Comparison of ENCODE assay signal across 8 mouse cellular contexts in genomic region chr11:69046395-69046774, GRCm38 (mm10). TPM values are rescaled to one million over a fixed set of nuclear protein-coding genes. Genes with fewer than 3 reads are reported as not detected.
DNase-seq lines count a peak whose midpoint lies in the region; ATAC-seq and TF ChIP-seq lines count a peak whose summit lies in the region.

No protein-coding gene starts in this region.

- peaks cover 29% of the 10 kb centered on the region for H3K36me3 ChIP-seq in kidney, embryonic 16.5 days (ENCODE audit: insufficient read depth, low read length)
- H3K36me3 ChIP-seq in embryonic facial prominence, embryonic 10.5 days (replicated peaks): peaks cover 43% of the 10 kb centered on the region
- H3K36me3 ChIP-seq in hindbrain, embryonic 16.5 days (ENCODE audit: control insufficient read depth, insufficient read depth, low read length): no peaks in the 10 kb centered on the region
- no peaks in the 10 kb centered on the region for H3K36me3 ChIP-seq in midbrain, postnatal 0 days (ENCODE audit: insufficient read depth, low read length)

- H3K27ac ChIP-seq in kidney, embryonic 16.5 days (ENCODE audit: low read length): peak overlapping the region; percentile 85
- peak overlapping the region; percentile 98 for H3K27ac ChIP-seq in embryonic facial prominence, embryonic 10.5 days (replicated peaks)
- no peak overlapping the region for H3K27ac ChIP-seq in hindbrain, embryonic 16.5 days (ENCODE audit: low read depth, low read length)
- H3K27ac ChIP-seq in midbrain, postnatal 0 days (ENCODE audit: low read depth, low read length): no peak overlapping the region

- no peak for ATAC-seq in kidney, embryonic 16.5 days (ENCODE audit: low FRiP score, low TSS enrichment)
- ATAC-seq in hindbrain, embryonic 16.5 days: no peak
- ATAC-seq in midbrain, postnatal 0 days (ENCODE audit: low FRiP score): no peak
- no peak for ATAC-seq in megakaryocyte-erythroid progenitor cell, adult 5-6 weeks (replicated peaks; ENCODE audit: low FRiP score, low TSS enrichment, poor library complexity, severe bottlenecking)
- no peak for ATAC-seq in granulocyte monocyte progenitor cell, adult 5-6 weeks (replicated peaks; ENCODE audit: poor library complexity, severe bottlenecking)

- H3K4me2 ChIP-seq in kidney, embryonic 16.5 days (replicated peaks; ENCODE audit: low read depth, low read length): peak overlapping the region; percentile 64
- peak overlapping the region; percentile 91 for H3K4me2 ChIP-seq in hindbrain, embryonic 16.5 days (ENCODE audit: low read length)
- H3K4me2 ChIP-seq in midbrain, postnatal 0 days (ENCODE audit: low read depth, low read length, poor library complexity, severe bottlenecking): peak overlapping the region; percentile 100

- no peak for TF ChIP-seq CTCF in midbrain, postnatal 0 days (IDR thresholded peaks at IDR 0.05)

- WGBS in kidney, embryonic 16.5 days: 4% methylated on average over 9 of the region's 9 CpGs
- WGBS in embryonic facial prominence, embryonic 10.5 days: 18% methylated on average over 9 of the region's 9 CpGs
- 14% methylated on average over 9 of the region's 9 CpGs for WGBS in hindbrain, embryonic 16.5 days
- WGBS in midbrain, postnatal 0 days: 15% methylated on average over 9 of the region's 9 CpGs

- H3K27me3 ChIP-seq in kidney, embryonic 16.5 days (ENCODE audit: insufficient read depth, low read length): no peaks in the 10 kb centered on the region
- no peaks in the 10 kb centered on the region for H3K27me3 ChIP-seq in embryonic facial prominence, embryonic 10.5 days (replicated peaks; ENCODE audit: low read depth, poor library complexity, severe bottlenecking)
- H3K27me3 ChIP-seq in hindbrain, embryonic 16.5 days (replicated peaks; ENCODE audit: control insufficient read depth, insufficient read depth, low read length): no peaks in the 10 kb centered on the region
- H3K27me3 ChIP-seq in midbrain, postnatal 0 days (ENCODE audit: insufficient read depth, low read length): no peaks in the 10 kb centered on the region

- H3K9ac ChIP-seq in kidney, embryonic 16.5 days (replicated peaks; ENCODE audit: low read length): peak overlapping the region; percentile 79
- peak overlapping the region; percentile 50; the same call in 1 of the 2 replicates for H3K9ac ChIP-seq in hindbrain, embryonic 16.5 days (ENCODE audit: low read depth, low read length)
- no peak overlapping the region for H3K9ac ChIP-seq in midbrain, postnatal 0 days (replicated peaks; ENCODE audit: low read length, poor library complexity, severe bottlenecking)

- H3K4me3 ChIP-seq in kidney, embryonic 16.5 days (ENCODE audit: low read length): peak overlapping the region; percentile 83
- H3K4me3 ChIP-seq in embryonic facial prominence, embryonic 10.5 days: peak overlapping the region; percentile 93
- peak overlapping the region; percentile 56 for H3K4me3 ChIP-seq in hindbrain, embryonic 16.5 days (ENCODE audit: low read length)
- peak overlapping the region; percentile 59 for H3K4me3 ChIP-seq in midbrain, postnatal 0 days (ENCODE audit: low read depth, low read length)

- H3K9me3 ChIP-seq in kidney, embryonic 16.5 days (ENCODE audit: low read length): no peaks in the 10 kb centered on the region
- H3K9me3 ChIP-seq in embryonic facial prominence, embryonic 10.5 days: no peaks in the 10 kb centered on the region
- no peaks in the 10 kb centered on the region for H3K9me3 ChIP-seq in hindbrain, embryonic 16.5 days (ENCODE audit: control insufficient read depth, low read length)
- H3K9me3 ChIP-seq in midbrain, postnatal 0 days (ENCODE audit: low read length): no peaks in the 10 kb centered on the region

- H3K4me1 ChIP-seq in kidney, embryonic 16.5 days (ENCODE audit: insufficient read depth, low read length): peaks cover 18% of the 10 kb centered on the region
- H3K4me1 ChIP-seq in embryonic facial prominence, embryonic 10.5 days: peaks cover 41% of the 10 kb centered on the region
- peaks cover 8% of the 10 kb centered on the region for H3K4me1 ChIP-seq in hindbrain, embryonic 16.5 days (ENCODE audit: control insufficient read depth, insufficient read depth, low read depth, low read length)
- no peaks in the 10 kb centered on the region for H3K4me1 ChIP-seq in midbrain, postnatal 0 days (ENCODE audit: insufficient read depth, low read length)

- DNase-seq in kidney, postnatal 36 days: no peak
- DNase-seq in embryonic facial prominence, embryonic 10.5 days (ENCODE audit: low spot score): no peak
- no peak for DNase-seq in midbrain, postnatal 0 days (ENCODE audit: low spot score)
- DNase-seq in adrenal gland, postnatal 25 days: no peak

RNA-seq across cellular contexts. Expression of gene Aurkb, which starts 0.9 kb away (rescaled TPM):
- 176 and 177 TPM in 2 replicates for polyA plus RNA-seq in kidney, embryonic 16.5 days (2015; fragmentation: Nextera tagmentation; extraction: Ambion mirVana)
- 215 and 218 TPM in 2 replicates for polyA plus RNA-seq in embryonic facial prominence, embryonic 10.5 days (2016; fragmentation: Nextera tagmentation; extraction: Ambion mirVana)
- 26.9 and 32.2 TPM in 2 replicates for polyA plus RNA-seq in hindbrain, embryonic 16.5 days (2015; fragmentation: Nextera tagmentation; extraction: Ambion mirVana)
- total RNA-seq in midbrain, postnatal 0 days (2014; rRNA removed): 6.9 and 10.5 TPM in 2 replicates
- polyA plus RNA-seq in midbrain, postnatal 0 days (2015; fragmentation: Nextera tagmentation; extraction: Ambion mirVana): 6.0 and 6.9 TPM in 2 replicates
- 118 and 122 TPM in 2 replicates for total RNA-seq in megakaryocyte-erythroid progenitor cell, adult 5-6 weeks (2014; fragmentation: Nextera tagmentation)
- 60.0 and 75.0 TPM in 2 replicates for total RNA-seq in megakaryocyte-erythroid progenitor cell, adult 5-6 weeks (2017)
- 80.2 and 105 TPM in 2 replicates for total RNA-seq in granulocyte monocyte progenitor cell, adult 5-6 weeks (2014; fragmentation: Nextera tagmentation)
- total RNA-seq in granulocyte monocyte progenitor cell, adult 5-6 weeks (2017): 102 and 122 TPM in 2 replicates
- total RNA-seq in adrenal gland, postnatal 25 days (2021): 9.7 and 11.8 TPM in 2 replicates

RNA-seq across cellular contexts. Expression of gene Borcs6, which starts 13.1 kb away (rescaled TPM):
- 8.0 and 9.1 TPM in 2 replicates for polyA plus RNA-seq in kidney, embryonic 16.5 days (2015; fragmentation: Nextera tagmentation; extraction: Ambion mirVana)
- 5.3 and 5.9 TPM in 2 replicates for polyA plus RNA-seq in embryonic facial prominence, embryonic 10.5 days (2016; fragmentation: Nextera tagmentation; extraction: Ambion mirVana)
- 18.1 and 20.9 TPM in 2 replicates for polyA plus RNA-seq in hindbrain, embryonic 16.5 days (2015; fragmentation: Nextera tagmentation; extraction: Ambion mirVana)
- total RNA-seq in midbrain, postnatal 0 days (2014; rRNA removed): 33.3 and 39.0 TPM in 2 replicates
- 21.1 and 21.3 TPM in 2 replicates for polyA plus RNA-seq in midbrain, postnatal 0 days (2015; fragmentation: Nextera tagmentation; extraction: Ambion mirVana)
- total RNA-seq in megakaryocyte-erythroid progenitor cell, adult 5-6 weeks (2014; fragmentation: Nextera tagmentation): 0.46 and 7.0 TPM in 2 replicates
- 3.5 TPM in 2 replicates for total RNA-seq in megakaryocyte-erythroid progenitor cell, adult 5-6 weeks (2017)
- total RNA-seq in granulocyte monocyte progenitor cell, adult 5-6 weeks (2014; fragmentation: Nextera tagmentation): 2.0 and 11.4 TPM in 2 replicates
- total RNA-seq in granulocyte monocyte progenitor cell, adult 5-6 weeks (2017): 9.4 TPM in 2 replicates
- 23.1 and 32.0 TPM in 2 replicates for total RNA-seq in adrenal gland, postnatal 25 days (2021)

RNA-seq across cellular contexts. Expression of gene Tmem107, which starts 24.2 kb away (rescaled TPM):
- 61.0 and 68.1 TPM in 2 replicates for polyA plus RNA-seq in kidney, embryonic 16.5 days (2015; fragmentation: Nextera tagmentation; extraction: Ambion mirVana)
- polyA plus RNA-seq in embryonic facial prominence, embryonic 10.5 days (2016; fragmentation: Nextera tagmentation; extraction: Ambion mirVana): 41.0 and 44.5 TPM in 2 replicates
- 38.6 and 42.6 TPM in 2 replicates for polyA plus RNA-seq in hindbrain, embryonic 16.5 days (2015; fragmentation: Nextera tagmentation; extraction: Ambion mirVana)
- total RNA-seq in midbrain, postnatal 0 days (2014; rRNA removed): 42.4 and 61.8 TPM in 2 replicates
- 23.8 and 27.8 TPM in 2 replicates for polyA plus RNA-seq in midbrain, postnatal 0 days (2015; fragmentation: Nextera tagmentation; extraction: Ambion mirVana)
- 33.8 and 51.0 TPM in 2 replicates for total RNA-seq in megakaryocyte-erythroid progenitor cell, adult 5-6 weeks (2014; fragmentation: Nextera tagmentation)
- total RNA-seq in megakaryocyte-erythroid progenitor cell, adult 5-6 weeks (2017): 16.2 and 33.4 TPM in 2 replicates
- total RNA-seq in granulocyte monocyte progenitor cell, adult 5-6 weeks (2014; fragmentation: Nextera tagmentation): 15.1 and 48.9 TPM in 2 replicates
- total RNA-seq in granulocyte monocyte progenitor cell, adult 5-6 weeks (2017): 10.4 and 24.9 TPM in 2 replicates
- 18.3 and 21.8 TPM in 2 replicates for total RNA-seq in adrenal gland, postnatal 25 days (2021)

RNA-seq across cellular contexts. Expression of gene Ctc1, which starts 30.7 kb away (rescaled TPM):
- 64.1 and 68.0 TPM in 2 replicates for polyA plus RNA-seq in kidney, embryonic 16.5 days (2015; fragmentation: Nextera tagmentation; extraction: Ambion mirVana)
- polyA plus RNA-seq in embryonic facial prominence, embryonic 10.5 days (2016; fragmentation: Nextera tagmentation; extraction: Ambion mirVana): 100 and 103 TPM in 2 replicates
- polyA plus RNA-seq in hindbrain, embryonic 16.5 days (2015; fragmentation: Nextera tagmentation; extraction: Ambion mirVana): 62.9 and 66.0 TPM in 2 replicates
- total RNA-seq in midbrain, postnatal 0 days (2014; rRNA removed): 60.0 and 67.7 TPM in 2 replicates
- polyA plus RNA-seq in midbrain, postnatal 0 days (2015; fragmentation: Nextera tagmentation; extraction: Ambion mirVana): 46.8 and 53.4 TPM in 2 replicates
- total RNA-seq in megakaryocyte-erythroid progenitor cell, adult 5-6 weeks (2014; fragmentation: Nextera tagmentation): 40.4 and 46.7 TPM in 2 replicates
- 9.6 and 20.4 TPM in 2 replicates for total RNA-seq in megakaryocyte-erythroid progenitor cell, adult 5-6 weeks (2017)
- total RNA-seq in granulocyte monocyte progenitor cell, adult 5-6 weeks (2014; fragmentation: Nextera tagmentation): 50.3 and 66.2 TPM in 2 replicates
- total RNA-seq in granulocyte monocyte progenitor cell, adult 5-6 weeks (2017): 17.1 and 22.4 TPM in 2 replicates
- total RNA-seq in adrenal gland, postnatal 25 days (2021): 32.9 and 33.9 TPM in 2 replicates

RNA-seq across cellular contexts. Expression of gene Pfas, which starts 38.1 kb away (rescaled TPM):
- 33.9 and 41.9 TPM in 2 replicates for polyA plus RNA-seq in kidney, embryonic 16.5 days (2015; fragmentation: Nextera tagmentation; extraction: Ambion mirVana)
- polyA plus RNA-seq in embryonic facial prominence, embryonic 10.5 days (2016; fragmentation: Nextera tagmentation; extraction: Ambion mirVana): 70.1 and 71.9 TPM in 2 replicates
- 12.9 and 16.4 TPM in 2 replicates for polyA plus RNA-seq in hindbrain, embryonic 16.5 days (2015; fragmentation: Nextera tagmentation; extraction: Ambion mirVana)
- 28.3 and 28.7 TPM in 2 replicates for total RNA-seq in midbrain, postnatal 0 days (2014; rRNA removed)
- 13.9 and 14.1 TPM in 2 replicates for polyA plus RNA-seq in midbrain, postnatal 0 days (2015; fragmentation: Nextera tagmentation; extraction: Ambion mirVana)
- total RNA-seq in megakaryocyte-erythroid progenitor cell, adult 5-6 weeks (2014; fragmentation: Nextera tagmentation): 101 and 128 TPM in 2 replicates
- total RNA-seq in megakaryocyte-erythroid progenitor cell, adult 5-6 weeks (2017): 53.9 and 77.9 TPM in 2 replicates
- 47.3 and 48.4 TPM in 2 replicates for total RNA-seq in granulocyte monocyte progenitor cell, adult 5-6 weeks (2014; fragmentation: Nextera tagmentation)
- 45.5 and 56.2 TPM in 2 replicates for total RNA-seq in granulocyte monocyte progenitor cell, adult 5-6 weeks (2017)
- total RNA-seq in adrenal gland, postnatal 25 days (2021): 39.7 and 40.1 TPM in 2 replicates

Comparison
In these comparisons a context has a peak if more than half of its experiments do, and no peak if none do; other contexts are left out.
1. H3K27ac ChIP-seq: peak in kidney, embryonic 16.5 days (single experiment) and embryonic facial prominence, embryonic 10.5 days (single experiment); none in hindbrain, embryonic 16.5 days (single experiment) and midbrain, postnatal 0 days (single experiment).
2. Peak in every context shown above with its lines, with median percentiles within 50 percentile points of each other: H3K4me2 ChIP-seq and H3K4me3 ChIP-seq.